Mouse (Mus musculus) C2C12 (cell line): ENCODE measurements around the gene Hnrnpul2.

Source experiments
- CTCF ChIP-seq: IDR thresholded peaks from one replicate; pipeline ENCODE4 v1.5.1; 2011; ENCODE audit not compliant: control insufficient read depth, insufficient read depth, insufficient read length
- FOSL1 ChIP-seq: IDR thresholded peaks from one replicate; pipeline ENCODE4 v1.8.0; 2011; ENCODE audit warnings: mild to moderate bottlenecking, low read length; ENCODE audit not compliant: poor library complexity, insufficient read depth, severe bottlenecking
- MAX ChIP-seq: IDR thresholded peaks from one replicate; pipeline ENCODE4 v1.6.1; 2011; ENCODE audit warnings: mild to moderate bottlenecking, control low read depth
- USF1 ChIP-seq: IDR thresholded peaks from one replicate; pipeline ENCODE4 v1.6.1; 2011; ENCODE audit warnings: low read depth, mild to moderate bottlenecking, control low read depth, moderate library complexity

DNA sequence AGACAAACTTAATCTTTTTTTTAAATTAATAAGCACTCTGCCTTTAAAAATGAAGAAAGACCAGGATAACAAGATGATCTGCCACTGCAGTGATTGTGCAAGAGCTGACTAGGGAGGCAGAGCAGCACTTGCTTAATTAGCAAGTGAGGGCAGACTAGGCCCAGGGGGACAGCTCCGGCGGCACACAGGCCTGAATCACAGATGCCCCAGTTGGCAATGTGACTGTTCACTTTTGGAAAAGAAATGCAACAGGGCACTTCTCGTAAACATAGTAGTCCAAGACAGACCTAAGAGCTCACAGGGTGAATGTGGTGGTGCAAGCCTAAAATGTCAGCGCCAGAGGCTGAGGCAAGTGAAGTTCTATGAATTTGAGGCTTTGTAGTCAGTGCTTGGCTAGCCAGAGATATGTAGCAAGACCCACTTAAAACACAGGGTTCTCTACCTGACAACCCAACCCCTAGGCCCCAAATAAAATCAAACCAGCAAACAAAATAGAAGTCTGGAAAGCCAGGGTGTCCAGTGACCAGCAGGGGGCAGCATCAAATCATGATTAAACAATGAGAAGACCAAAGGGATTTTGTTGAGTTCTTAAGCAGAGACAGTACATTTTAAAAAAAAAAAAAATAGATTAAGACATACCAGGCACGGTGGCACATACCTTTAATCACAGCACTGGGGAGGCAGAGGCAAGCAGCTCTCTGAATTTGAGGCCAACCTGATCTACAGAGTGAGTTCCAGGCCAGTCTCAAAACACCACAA is 24.7 kb downstream of the Hnrnpul2 start:
- TF ChIP-seq CTCF (no peak), MAX (no peak), FOSL1 (no peak), USF1 (no peak)
